Mouse (Mus musculus) NIH3T3 (cell line): ENCODE data around the gene Selp.

Source experiments
- DNase-seq: peaks from one replicate; pipeline ENCODE4 v3.0.0-alpha.2; 2012; ENCODE audit warnings: low read depth

Selp gene

DNA sequence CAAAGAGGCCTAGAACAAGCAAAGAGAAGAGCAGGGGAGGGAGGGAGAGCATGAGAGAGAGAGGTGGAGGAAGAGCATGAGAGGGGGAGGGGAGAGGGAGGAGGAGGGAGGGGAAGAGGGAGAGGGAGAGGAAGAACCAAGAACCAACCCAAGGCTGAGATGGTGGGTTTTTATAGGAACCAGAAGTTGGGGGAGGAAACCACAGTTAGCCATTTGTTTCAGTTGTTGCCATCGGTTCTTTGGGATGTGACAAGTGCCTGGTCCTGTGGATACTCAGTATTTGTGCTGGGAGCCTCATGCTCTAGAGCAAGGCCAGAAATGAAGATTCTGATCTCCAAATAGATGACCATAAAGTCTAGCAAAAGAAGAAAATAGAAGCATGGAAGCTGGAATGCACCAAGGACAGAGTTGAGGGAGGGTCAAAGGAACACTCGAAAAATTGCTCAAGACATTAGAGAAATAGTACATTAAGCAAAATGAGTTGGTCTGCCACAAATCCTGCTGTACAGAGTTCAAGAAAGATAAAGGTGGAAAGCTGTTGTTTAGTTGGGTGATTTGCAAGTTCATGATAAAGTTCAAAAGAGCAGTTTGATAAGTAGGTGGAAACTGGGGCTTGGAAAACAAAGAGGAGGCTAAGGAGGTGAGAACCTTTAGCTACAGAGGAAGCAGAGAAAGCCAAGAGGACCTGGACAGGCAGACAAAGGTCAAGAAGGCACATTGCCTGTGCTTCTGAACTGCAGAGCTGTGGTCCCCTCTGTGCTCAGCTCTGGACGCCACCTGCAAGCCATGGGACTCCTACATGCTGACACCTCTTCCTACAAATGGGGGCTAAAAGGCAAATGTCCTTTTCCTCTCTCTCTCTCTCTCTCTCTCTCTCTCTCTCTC is 5.1 kb downstream of the Selp start:
- no peak for DNase-seq

- DNase-seq: no peak
Observed at GRCm38 (mm10) chr1:164120777-164121158, 5.7 kb downstream of the Selp start.

DNA sequence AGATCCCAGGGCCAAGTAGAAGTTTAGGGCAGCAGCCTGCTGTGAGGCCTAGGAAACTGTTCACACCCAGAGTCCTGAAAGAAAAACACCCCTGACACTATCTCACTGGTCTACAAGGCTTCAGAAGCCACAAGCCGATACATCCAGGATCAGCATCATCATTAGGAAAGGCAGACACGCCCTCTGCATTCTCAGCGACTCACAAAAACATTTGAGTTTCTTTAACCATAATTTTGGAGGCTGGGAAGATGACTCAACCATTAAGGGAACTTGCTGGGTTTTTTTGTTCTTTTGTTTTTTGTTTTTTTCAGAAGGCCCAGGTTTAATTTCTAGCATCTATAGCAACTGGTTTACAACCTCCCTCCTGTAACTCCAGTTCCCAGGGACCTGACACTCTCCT is 8.8 kb downstream of the Selp start:
- peak; percentile 65 for DNase-seq

DNA sequence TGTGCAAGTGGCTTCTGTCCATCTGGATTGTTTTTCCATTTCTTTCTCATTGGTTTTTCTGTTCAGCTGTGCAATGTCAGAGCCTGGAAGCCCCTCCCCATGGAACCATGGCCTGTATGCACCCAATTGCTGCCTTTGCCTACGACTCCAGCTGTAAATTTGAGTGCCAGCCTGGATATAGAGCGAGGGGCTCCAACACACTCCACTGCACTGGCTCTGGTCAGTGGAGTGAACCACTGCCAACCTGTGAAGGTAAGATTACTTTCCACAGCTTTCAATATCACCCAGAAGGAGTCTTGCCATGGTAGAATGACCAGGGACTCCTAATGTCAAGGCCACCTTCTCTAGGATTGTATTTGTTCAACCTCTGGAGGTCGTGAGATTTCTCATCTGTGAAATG is 14.9 kb downstream of the Selp start:
- no peak for DNase-seq

DNA sequence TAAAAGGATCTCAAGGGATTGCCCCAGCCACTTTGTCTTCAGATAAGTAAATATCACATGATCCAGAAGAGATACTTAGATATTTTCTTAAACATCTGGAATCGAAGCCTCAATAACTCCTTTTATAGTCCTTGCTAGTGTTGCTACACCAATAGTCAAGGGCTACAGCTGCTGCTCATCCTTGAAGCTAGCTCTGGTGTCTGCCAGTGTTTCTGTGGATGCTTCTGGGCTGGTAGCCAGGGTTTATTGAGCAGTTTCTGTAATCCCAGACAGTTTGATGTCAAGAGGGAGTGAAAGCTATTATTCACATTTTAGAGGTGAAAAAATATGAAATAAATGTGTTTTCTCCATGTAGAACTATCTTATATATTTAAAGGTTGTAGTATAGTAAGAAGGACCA is 17.5 kb downstream of the Selp start:
- peak; percentile 41 for DNase-seq

GRCm38 (mm10) chr1:164134101-164134500 is 19.0 kb downstream of the Selp start:
- no peak for DNase-seq

DNA sequence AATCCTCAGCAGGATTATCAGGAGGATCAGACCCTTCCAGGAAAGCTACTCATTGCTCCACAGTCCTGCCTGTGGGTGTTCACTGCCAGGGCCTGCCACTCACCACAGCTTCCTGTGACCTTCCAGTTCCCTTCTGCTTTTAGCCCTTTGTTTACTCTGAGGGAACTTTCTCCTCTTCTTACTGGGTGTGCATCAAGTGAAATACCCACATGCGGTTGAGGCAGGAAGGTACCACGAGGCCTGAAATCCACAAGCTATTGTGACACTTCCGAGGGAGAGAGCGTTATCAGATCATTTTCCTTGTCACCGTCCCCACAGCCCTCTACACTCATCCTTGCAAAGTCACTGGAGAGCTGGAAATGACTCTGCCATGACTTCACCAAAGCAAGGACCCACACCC is 20.3 kb downstream of the Selp start:
- peak; percentile 11 for DNase-seq

DNA sequence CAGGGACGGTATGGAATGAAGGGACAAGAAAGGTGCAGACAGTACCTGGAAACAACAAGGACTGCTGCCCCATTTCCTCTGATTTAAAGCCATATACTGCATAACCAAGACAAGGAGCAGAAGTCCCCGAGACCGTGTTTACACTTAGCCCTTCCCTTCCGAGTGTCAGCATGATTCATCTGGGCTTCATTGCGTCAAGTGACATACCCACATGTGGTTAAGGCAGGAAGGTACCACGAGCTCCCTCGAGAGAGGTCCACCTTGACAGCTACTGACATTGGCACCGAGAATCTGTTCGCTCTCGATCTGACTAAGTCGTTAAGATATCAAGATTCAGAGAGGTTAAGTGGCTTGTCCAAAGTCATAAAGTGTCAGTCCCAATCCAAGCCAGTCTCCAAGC is 20.9 kb downstream of the Selp start:
- no peak for DNase-seq

DNA sequence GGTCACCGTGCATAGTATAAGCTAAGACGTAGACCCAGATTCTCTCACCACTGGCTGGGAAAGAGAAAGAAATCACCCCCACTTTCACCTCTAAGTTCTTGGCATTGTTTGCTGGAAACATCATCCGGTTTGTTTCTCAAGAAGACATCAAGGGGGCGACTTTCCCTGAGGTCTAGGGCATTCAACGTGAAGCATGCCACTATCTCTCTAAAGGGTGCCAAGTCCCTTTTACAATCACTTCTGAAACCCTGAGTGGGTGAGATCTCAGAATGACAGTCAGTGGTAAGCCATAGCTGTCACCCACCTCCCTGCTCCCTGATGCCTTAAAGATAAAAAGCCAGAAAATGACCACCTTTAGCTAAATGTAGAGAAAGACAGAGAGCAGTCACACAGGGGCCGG is 21.6 kb downstream of the Selp start:
- no peak for DNase-seq

DNA sequence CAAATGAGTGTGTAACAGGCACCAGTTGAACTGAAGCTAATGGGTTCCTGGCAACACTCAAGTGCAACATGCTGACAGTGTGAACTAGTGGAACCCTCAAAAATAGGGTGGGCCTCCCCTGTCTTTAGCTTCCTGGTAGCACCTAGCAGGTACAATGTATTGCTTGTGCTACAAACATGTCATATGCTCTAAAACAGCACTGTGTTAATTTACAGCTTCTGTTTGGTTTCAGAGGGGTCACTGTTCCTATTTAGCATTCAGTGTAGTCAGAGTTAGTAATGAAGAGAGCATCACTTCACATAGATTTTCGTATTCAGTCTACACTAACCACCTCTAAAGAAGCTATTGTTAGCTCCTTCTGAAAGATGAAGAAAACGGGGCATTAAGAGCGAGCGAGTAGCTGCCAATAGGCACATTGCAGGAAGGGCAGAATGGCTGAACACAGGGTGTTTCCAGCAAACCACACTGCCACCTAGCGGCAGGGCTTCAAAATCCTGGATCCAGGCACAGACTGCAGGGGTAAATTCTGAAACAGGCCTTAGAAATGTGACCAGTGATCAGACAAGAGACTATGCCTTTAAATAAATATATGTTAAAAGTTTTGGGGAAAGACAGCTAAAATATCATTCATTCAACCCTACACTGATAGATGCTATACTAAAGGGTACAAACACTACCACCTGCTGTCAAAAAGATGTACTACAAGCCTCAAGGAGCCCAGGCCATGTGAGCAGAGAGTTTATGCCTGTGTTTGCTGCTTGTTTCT is 23.5 kb downstream of the Selp start:
- peak; percentile 94 for DNase-seq

- DNase-seq: no peak
Observed at GRCm38 (mm10) chr1:164139464-164139863, 24.4 kb downstream of the Selp start.

DNA sequence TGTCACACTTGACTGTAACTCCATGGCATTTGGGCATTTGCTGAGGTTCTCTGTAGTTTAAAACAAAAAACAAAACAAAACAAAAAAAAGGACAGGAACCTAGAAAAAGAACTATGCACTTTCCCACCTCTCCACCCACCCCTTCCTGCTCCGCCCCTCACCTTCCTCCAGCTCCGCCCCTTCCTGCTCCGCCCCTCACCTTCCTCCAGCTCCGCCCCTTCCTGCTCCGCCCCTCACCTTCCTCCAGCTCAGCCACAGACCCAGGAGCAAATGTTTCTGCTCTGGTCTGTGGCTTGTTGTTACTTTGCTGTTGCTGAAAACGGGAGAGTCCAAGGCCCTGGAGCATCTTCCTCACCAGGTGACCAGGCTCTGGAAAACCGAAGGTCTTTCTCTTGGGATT is 34.0 kb downstream of the Selp start:
- no peak for DNase-seq

- no peak for DNase-seq
Observed at GRCm38 (mm10) chr1:164151387-164152088, 36.5 kb downstream of the Selp start, which contains the start of gene F5. Gene F5, plus strand, starts transcription at chr1:164151838.

DNA sequence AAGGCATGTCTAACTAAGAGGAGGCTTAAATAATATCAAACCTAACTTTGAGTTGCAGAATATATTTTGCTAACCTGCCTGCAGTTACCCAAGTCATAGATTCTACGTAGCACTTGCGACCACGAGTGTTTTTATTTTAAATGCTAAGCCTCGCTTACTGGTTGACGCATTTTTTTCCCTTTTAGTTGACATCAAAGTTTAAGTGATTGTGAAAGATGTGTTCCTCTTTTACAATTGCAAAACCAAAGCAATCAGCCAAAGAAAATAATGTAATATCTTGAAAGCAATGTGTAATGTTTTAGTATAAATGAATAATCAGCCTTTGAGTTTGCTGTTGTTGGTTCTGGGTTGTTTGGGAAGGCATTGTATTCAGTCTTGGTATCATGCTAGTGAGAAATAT is 37.8 kb downstream of the Selp start:
- DNase-seq: no peak

DNA sequence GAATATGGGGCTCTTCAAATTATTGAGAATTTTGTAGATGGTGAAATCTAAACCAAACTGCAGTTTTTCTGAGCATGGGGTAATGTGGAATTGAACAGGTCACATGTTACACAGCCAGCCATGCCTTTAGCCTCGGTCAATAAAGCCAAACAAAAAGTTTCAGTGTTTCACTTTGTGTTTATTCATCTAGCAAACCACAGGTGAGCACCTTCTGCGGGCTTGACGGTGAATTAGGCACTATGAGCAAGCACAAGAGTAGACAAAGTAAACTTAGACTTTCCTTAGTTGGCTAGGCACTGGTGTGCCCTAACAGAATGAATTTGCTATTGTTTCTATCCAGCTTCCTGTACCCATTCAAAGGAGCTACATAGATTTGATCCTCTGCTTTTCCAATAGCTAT is 39.9 kb downstream of the Selp start:
- DNase-seq: no peak

- DNase-seq: no peak
Observed at GRCm38 (mm10) chr1:164158571-164158970, 43.5 kb downstream of the Selp start.

GRCm38 (mm10) chr1:164159781-164160180 is 44.7 kb downstream of the Selp start:
- no peak for DNase-seq

DNA sequence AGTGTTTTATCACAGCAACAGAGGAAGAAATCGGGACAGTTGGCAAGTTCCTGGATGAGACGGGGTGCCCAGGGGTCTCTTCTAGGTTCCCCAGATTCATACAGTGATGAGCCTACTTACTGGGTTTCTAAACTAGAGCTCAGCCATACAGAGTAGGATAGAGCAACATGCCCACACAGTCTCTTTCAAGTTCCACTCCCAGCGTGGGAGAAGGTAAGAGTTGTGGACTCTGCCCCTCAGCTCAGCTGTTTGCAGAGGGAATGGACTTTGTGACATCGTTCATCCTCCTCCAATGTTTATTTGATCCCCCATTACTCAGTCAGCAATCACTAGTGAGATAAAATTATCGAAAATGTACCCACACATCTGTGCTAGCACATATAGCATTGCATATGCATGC is 47.7 kb downstream of the Selp start:
- no peak for DNase-seq

GRCm38 (mm10) chr1:164168818-164169217 is 53.8 kb downstream of the Selp start:
- no peak for DNase-seq

DNA sequence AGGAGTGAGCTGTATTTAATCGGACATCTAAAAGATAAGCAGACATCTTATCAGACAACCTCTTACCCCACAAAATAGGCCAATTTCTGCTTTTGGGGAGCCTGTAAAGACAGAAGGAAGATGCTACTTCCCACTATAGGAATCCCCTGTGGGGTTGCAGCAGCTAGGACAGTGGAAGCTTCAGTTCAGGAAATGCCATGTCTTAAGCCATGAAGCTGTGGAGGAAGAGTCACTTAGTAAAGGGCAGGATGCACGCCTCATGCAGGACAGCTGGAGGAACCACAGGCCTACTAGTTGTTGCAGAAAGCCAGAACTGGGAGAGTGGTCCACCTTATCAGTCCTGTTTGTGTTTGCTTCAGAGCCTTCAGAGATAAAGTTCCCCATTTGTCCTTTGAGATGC is 55.4 kb downstream of the Selp start:
- no peak for DNase-seq

GRCm38 (mm10) chr1:164173145-164173544 is 58.1 kb downstream of the Selp start:
- no peak for DNase-seq

- DNase-seq: no peak
Observed at GRCm38 (mm10) chr1:164176856-164177255, 61.8 kb downstream of the Selp start.

- no peak for DNase-seq
Observed at GRCm38 (mm10) chr1:164178429-164178828, 63.4 kb downstream of the Selp start.
